Mouse (Mus musculus) cortical plate, adult 2 months (tissue): ENCODE data around the gene Fndc9.

Experiments
- CTCF ChIP-seq: fragments of 200-500 bp; IDR thresholded peaks from 2 replicates; pipeline ENCODE4 v1.5.1; 2011; ENCODE audit warnings: mild to moderate bottlenecking, control low read depth, low read length; ENCODE audit not compliant: insufficient read depth; ENCODE audit errors: extremely low read depth
- POLR2A ChIP-seq: fragments of 200-500 bp; IDR thresholded peaks from 2 replicates; pipeline ENCODE4 v1.6.1; 2011; ENCODE audit warnings: mild to moderate bottlenecking, low read length, control low read depth; ENCODE audit not compliant: insufficient read depth; ENCODE audit errors: extremely low read depth

DNA sequence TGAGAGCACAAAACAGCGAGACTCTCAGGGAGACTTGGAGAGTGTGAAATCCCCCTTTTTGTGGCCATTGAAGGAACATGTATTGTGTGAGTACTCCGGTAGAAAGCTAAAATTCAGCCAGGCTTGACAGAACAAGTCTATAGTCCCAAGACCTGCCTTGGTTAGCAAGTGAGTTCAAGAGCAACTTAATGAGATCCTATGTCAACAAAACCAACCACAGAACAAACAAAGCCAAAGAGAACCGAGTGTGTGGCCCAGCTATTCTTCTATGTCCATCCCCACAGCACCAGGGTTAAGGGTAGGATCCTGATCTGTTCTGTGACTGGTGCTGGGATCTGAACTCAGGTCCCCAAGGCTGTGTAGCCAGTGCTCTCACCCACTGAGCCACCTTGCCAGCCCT is 29.3 kb downstream of the Fndc9 start:
- no peak for TF ChIP-seq CTCF
- TF ChIP-seq POLR2A: no peak
